Mouse (Mus musculus) heart, embryonic 15.5 days (tissue): ENCODE data around the gene Lin28b. TPM values are rescaled to one million over a fixed set of nuclear protein-coding genes. Genes with fewer than 3 reads are reported as not detected.

Experiments
- ATAC-seq: fragments of 200-750 bp; cut with Nextera tagmentation; replicated peaks from 2 replicates; pipeline ENCODE4 v1.8.0; 2017; ENCODE audit warnings: low read depth, moderate TSS enrichment; ENCODE audit not compliant: insufficient number of reproducible peaks, insufficient read depth, low FRiP score
- H3K27ac ChIP-seq: fragments of 300-500 bp; sonication (generic); 2 replicates; pipeline ENCODE4 v1.5.1; 2015; ENCODE audit warnings: mild to moderate bottlenecking, inconsistent platforms
- H3K27me3 ChIP-seq: fragments of 300-500 bp; sonication (generic); 2 replicates; pipeline ENCODE4 v1.6.1; 2015; ENCODE audit warnings: inconsistent platforms
- H3K36me3 ChIP-seq: fragments of 300-500 bp; sonication (generic); 2 replicates; pipeline ENCODE4 v1.6.1; 2015; ENCODE audit warnings: mild to moderate bottlenecking, inconsistent platforms
- H3K4me1 ChIP-seq: fragments of 300-500 bp; sonication (generic); replicated peaks from 2 replicates; pipeline ENCODE4 v1.6.1; 2015; ENCODE audit warnings: inconsistent platforms
- H3K4me2 ChIP-seq: fragments of 300-500 bp; sonication (generic); 2 replicates; pipeline ENCODE4 v1.6.1; 2015; ENCODE audit warnings: inconsistent platforms, mild to moderate bottlenecking, moderate library complexity
- H3K4me3 ChIP-seq: fragments of 300-500 bp; sonication (generic); 2 replicates; pipeline ENCODE4 v1.5.1; 2015; ENCODE audit warnings: mild to moderate bottlenecking, inconsistent platforms
- H3K9ac ChIP-seq: fragments of 300-500 bp; sonication (generic); 2 replicates; pipeline ENCODE4 v1.6.1; 2015; ENCODE audit warnings: mild to moderate bottlenecking, inconsistent platforms
- H3K9me3 ChIP-seq: fragments of 300-500 bp; sonication (generic); replicated peaks from 2 replicates; pipeline ENCODE4 v1.6.1; 2016; ENCODE audit warnings: inconsistent platforms
- WGBS: fragments of 180-500 bp; shearing (Covaris S2); methylation state at CpG from one replicate; pipeline ENCODE4 v1.1.7; 2015; ENCODE audit warnings: mixed read lengths; 5-methylcytosine and 5-hydroxymethylcytosine counted together
- polyA plus RNA-seq: library from polyadenylated mRNA; unstranded; fragments of >200 nt; fragmentation: Nextera tagmentation; extraction: Ambion mirVana; gene quantifications from 2 replicates; pipeline ENCODE4 v1.2.1, GENCODE M21; 2015

Lin28b gene
- polyA plus RNA-seq, 1 experiment from 2014 or later: 2.2 TPM

- no peak overlapping the region for H3K4me3 ChIP-seq
- H3K27ac ChIP-seq: no peak overlapping the region
- H3K36me3 ChIP-seq: no peaks in the 10 kb centered on the region
- ATAC-seq: no peak
- no peaks in the 10 kb centered on the region for H3K4me1 ChIP-seq
- H3K9ac ChIP-seq: no peak overlapping the region
- H3K27me3 ChIP-seq: no peaks in the 10 kb centered on the region
- 61% methylated on average over 10 of the region's 10 CpGs for WGBS
- H3K9me3 ChIP-seq: no peaks in the 10 kb centered on the region
- H3K4me2 ChIP-seq: no peak overlapping the region
These were observed 75.4 kb downstream of the Lin28b start for GRCm38 (mm10) chr10:45410624-45411341.

GRCm38 (mm10) chr10:45399702-45400243 is 86.4 kb downstream of the Lin28b start:
- ATAC-seq: no peak
- H3K4me1 ChIP-seq: no peaks in the 10 kb centered on the region

DNA sequence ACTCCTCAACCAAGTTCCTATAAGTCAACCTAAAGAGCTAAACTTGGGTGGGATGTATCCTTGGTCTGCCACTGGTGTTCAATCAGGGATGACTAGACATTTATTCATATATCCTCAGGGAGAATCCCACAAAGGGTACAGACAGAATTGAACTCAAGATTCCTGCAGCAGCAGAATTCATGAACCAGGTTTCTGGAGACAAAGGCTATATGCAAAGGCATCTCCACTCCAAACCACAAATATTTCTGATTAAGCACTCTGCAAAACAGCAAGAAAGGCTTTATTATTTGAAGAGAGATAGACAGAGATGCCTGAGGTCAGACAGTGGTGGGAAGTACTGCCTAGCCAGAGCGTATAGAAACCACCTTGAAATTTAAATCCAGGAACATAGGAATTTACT is 88.0 kb downstream of the Lin28b start:
- no peaks in the 10 kb centered on the region for H3K4me1 ChIP-seq
- no peaks in the 10 kb centered on the region for H3K27me3 ChIP-seq
- no peak overlapping the region for H3K9ac ChIP-seq
- H3K9me3 ChIP-seq: no peaks in the 10 kb centered on the region
- H3K27ac ChIP-seq: no peak overlapping the region
- ATAC-seq: no peak
- H3K4me2 ChIP-seq: no peak overlapping the region
- 81% methylated on average over 1 of the region's 1 CpGs for WGBS
- H3K4me3 ChIP-seq: no peak overlapping the region
- no peaks in the 10 kb centered on the region for H3K36me3 ChIP-seq

More at GRCm38 (mm10) chr10:45399702-45400243, 86.4 kb downstream of the Lin28b start:
- no peaks in the 10 kb centered on the region for H3K27me3 ChIP-seq
- no peaks in the 10 kb centered on the region for H3K9me3 ChIP-seq
- no peak overlapping the region for H3K27ac ChIP-seq
- H3K36me3 ChIP-seq: no peaks in the 10 kb centered on the region
- WGBS: 74% methylated on average over 7 of the region's 7 CpGs
- no peak overlapping the region for H3K4me3 ChIP-seq
- no peak overlapping the region for H3K9ac ChIP-seq
- no peak overlapping the region for H3K4me2 ChIP-seq

GRCm38 (mm10) chr10:45382637-45382958 is 103.6 kb downstream of the Lin28b start:
- no peaks in the 10 kb centered on the region for H3K27me3 ChIP-seq
- H3K4me1 ChIP-seq: no peaks in the 10 kb centered on the region
- no peak overlapping the region for H3K4me3 ChIP-seq
- no peak for ATAC-seq
- WGBS: 50% methylated on average over 3 of the region's 3 CpGs
- H3K9ac ChIP-seq: no peak overlapping the region
- H3K4me2 ChIP-seq: no peak overlapping the region
- H3K36me3 ChIP-seq: no peaks in the 10 kb centered on the region
- H3K27ac ChIP-seq: no peak overlapping the region
- no peaks in the 10 kb centered on the region for H3K9me3 ChIP-seq

DNA sequence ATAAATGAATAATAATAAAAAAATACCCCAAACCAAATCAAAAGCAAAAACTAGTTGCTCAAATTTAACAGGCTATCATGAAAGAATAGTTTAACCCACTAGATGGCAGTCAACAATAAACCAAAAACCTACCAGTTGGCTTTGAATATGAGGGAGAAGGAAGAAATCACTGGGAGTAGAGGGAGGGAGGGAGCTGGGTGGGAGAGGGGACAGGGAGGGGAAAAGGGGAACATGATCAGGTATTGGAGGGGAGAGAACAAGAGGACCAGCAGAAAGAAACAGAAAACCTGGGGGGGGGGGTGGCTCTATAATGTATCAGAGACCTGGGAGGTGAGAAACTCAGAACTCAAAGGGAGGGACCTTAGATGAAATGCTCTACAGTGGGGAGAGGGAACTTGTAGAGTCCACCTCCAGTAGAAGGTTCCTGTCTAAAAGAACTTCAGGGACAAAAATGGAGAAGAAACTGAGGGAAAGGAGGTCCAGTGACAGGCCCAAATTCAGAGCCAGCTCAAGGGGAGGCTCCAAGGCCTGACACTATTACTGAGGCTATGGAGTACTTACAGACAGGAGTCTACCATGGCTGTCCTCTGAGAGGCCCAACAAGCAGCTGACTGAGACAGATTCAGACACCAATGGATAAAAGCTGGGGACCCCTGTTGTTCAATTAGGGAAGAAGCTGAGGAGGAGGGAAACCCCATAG is 104.1 kb downstream of the Lin28b start:
- no peaks in the 10 kb centered on the region for H3K9me3 ChIP-seq
- H3K9ac ChIP-seq: no peak overlapping the region
- no peaks in the 10 kb centered on the region for H3K4me1 ChIP-seq
- H3K4me3 ChIP-seq: no peak overlapping the region
- ATAC-seq: no peak
- H3K36me3 ChIP-seq: no peaks in the 10 kb centered on the region
- H3K4me2 ChIP-seq: no peak overlapping the region
- H3K27me3 ChIP-seq: no peaks in the 10 kb centered on the region
- no peak overlapping the region for H3K27ac ChIP-seq

DNA sequence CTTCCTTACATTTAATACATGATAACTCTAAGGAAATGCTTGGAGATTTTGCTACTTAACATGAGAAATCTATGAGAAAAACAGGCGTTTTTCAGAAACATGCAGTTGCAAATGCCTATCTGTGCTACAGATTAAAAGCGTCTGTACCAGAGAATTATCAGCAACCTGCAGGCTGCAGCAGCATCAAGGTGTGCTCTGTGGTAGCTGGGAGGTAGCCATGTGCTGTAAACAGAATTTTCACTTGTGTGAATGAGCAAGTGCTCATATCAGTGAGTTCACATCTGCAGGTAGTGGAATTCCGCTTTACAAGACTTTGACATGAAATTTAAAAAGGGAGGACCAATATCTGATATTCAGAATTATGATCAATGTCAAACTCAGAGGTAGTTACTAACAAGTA is 107.9 kb downstream of the Lin28b start:
- H3K27ac ChIP-seq: no peak overlapping the region
- no peak overlapping the region for H3K4me2 ChIP-seq
- ATAC-seq: no peak
- 66% methylated on average over 3 of the region's 3 CpGs for WGBS
- H3K4me3 ChIP-seq: no peak overlapping the region
- H3K9me3 ChIP-seq: no peaks in the 10 kb centered on the region
- no peak overlapping the region for H3K9ac ChIP-seq
- no peaks in the 10 kb centered on the region for H3K27me3 ChIP-seq
- H3K4me1 ChIP-seq: peaks cover 3% of the 10 kb centered on the region; the same call in 1 of the 2 replicates
- H3K36me3 ChIP-seq: no peaks in the 10 kb centered on the region

- 43% methylated on average over 4 of the region's 4 CpGs for WGBS
- H3K36me3 ChIP-seq: peaks cover 11% of the 10 kb centered on the region; the same call in 1 of the 2 replicates
- H3K9ac ChIP-seq: no peak overlapping the region
- no peak for ATAC-seq
- no peaks in the 10 kb centered on the region for H3K27me3 ChIP-seq
- H3K4me2 ChIP-seq: no peak overlapping the region
- peaks cover 6% of the 10 kb centered on the region; the same call in 1 of the 2 replicates for H3K4me1 ChIP-seq
- 0 out of 2 replicates have a peak overlapping the region, but pooled peaks have one; percentile 11 for H3K27ac ChIP-seq
- no peaks in the 10 kb centered on the region for H3K9me3 ChIP-seq
- no peak overlapping the region for H3K4me3 ChIP-seq
These were observed 113.1 kb downstream of the Lin28b start for GRCm38 (mm10) chr10:45372994-45373692.

- no peak overlapping the region for H3K4me3 ChIP-seq
- no peak overlapping the region for H3K9ac ChIP-seq
- ATAC-seq: no peak
- H3K9me3 ChIP-seq: no peaks in the 10 kb centered on the region
- no peaks in the 10 kb centered on the region for H3K27me3 ChIP-seq
- 83% methylated on average over 2 of the region's 2 CpGs for WGBS
- no peak overlapping the region for H3K27ac ChIP-seq
- no peak overlapping the region for H3K4me2 ChIP-seq
- peaks cover 31% of the 10 kb centered on the region; the same call in 1 of the 2 replicates for H3K36me3 ChIP-seq
- 0 out of 2 replicates have a peak, but pooled peaks cover 3% of the 10 kb centered on the region for H3K4me1 ChIP-seq
These were observed 115.7 kb downstream of the Lin28b start for GRCm38 (mm10) chr10:45370545-45370944.

DNA sequence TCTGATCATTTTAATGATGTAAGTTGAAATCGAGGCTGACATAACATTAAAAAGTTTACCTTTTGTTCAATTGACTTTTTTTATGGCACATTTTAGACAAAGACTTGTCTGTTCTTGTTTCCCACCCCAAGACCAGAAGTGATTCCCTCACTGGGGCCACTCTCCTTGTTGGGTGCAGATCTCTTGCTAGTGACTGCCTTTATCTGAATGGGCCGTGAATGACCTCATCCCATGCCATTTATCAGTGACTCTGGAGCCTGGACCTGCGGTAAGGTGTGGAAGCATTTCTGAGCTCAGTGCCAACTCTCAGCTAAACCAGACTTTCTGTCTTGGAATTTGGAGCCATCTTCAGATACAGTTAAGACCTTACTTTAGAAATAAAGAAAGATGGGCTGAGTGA is 116.6 kb downstream of the Lin28b start:
- H3K4me1 ChIP-seq: 0 out of 2 replicates have a peak, but pooled peaks cover 3% of the 10 kb centered on the region
- peaks cover 32% of the 10 kb centered on the region; the same call in 1 of the 2 replicates for H3K36me3 ChIP-seq
- no peak overlapping the region for H3K9ac ChIP-seq
- no peak overlapping the region for H3K4me2 ChIP-seq
- H3K27ac ChIP-seq: no peak overlapping the region
- no peak overlapping the region for H3K4me3 ChIP-seq
- H3K9me3 ChIP-seq: no peaks in the 10 kb centered on the region
- 42% methylated on average over 3 of the region's 3 CpGs for WGBS
- no peaks in the 10 kb centered on the region for H3K27me3 ChIP-seq
- ATAC-seq: no peak

GRCm38 (mm10) chr10:45366987-45367705 is 119.0 kb downstream of the Lin28b start:
- no peak overlapping the region for H3K4me2 ChIP-seq
- no peak overlapping the region; the same call in 1 of the 2 replicates for H3K27ac ChIP-seq
- no peak for ATAC-seq
- no peak overlapping the region for H3K4me3 ChIP-seq
- WGBS: 87% methylated on average over 17 of the region's 17 CpGs
- no peaks in the 10 kb centered on the region for H3K27me3 ChIP-seq
- no peaks in the 10 kb centered on the region for H3K9me3 ChIP-seq
- peaks cover 32% of the 10 kb centered on the region; the same call in 1 of the 2 replicates for H3K36me3 ChIP-seq
- H3K4me1 ChIP-seq: peaks cover 18% of the 10 kb centered on the region
- no peak overlapping the region for H3K9ac ChIP-seq

DNA sequence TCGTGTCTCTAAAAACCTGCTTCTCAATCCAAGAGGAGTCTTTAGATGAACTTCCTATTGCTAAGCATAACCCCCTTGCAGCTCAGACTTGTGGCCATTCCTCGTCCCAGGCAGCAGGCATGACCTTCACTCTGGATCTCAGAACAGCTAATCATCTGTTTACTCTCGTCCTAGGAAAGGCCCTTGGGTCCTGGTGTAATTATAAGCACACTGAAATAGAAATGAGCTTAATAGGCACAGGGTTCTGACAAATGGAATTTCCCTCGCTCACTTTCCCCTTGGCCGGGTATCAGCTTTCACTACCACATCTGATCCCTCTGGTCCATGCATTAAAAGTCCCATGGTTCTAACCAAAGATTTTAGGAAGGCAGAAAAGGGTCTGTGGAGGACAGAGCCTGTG is 122.8 kb downstream of the Lin28b start:
- Histone ChIP-seq H3K9me3 (no peaks in the 10 kb centered on the region), H3K36me3 (peaks cover 29% of the 10 kb centered on the region; the same call in 1 of the 2 replicates), H3K27me3 (no peaks in the 10 kb centered on the region), H3K27ac (peak overlapping the region; percentile 84), H3K9ac (no peak overlapping the region), H3K4me2 (no peak overlapping the region), H3K4me1 (peaks cover 25% of the 10 kb centered on the region), H3K4me3 (no peak overlapping the region)
- peak; percentile 63 for ATAC-seq
- WGBS: 25% methylated on average over 5 of the region's 5 CpGs
